Mouse (Mus musculus) E14TG2a.4 (cell line): ENCODE data around the gene Serinc3.

ENCODE experiments used
- H3K27me3 ChIP-seq: 2 replicates; pipeline ENCODE4 v1.6.1; 2014; ENCODE audit warnings: low read length, control low read depth; ENCODE audit not compliant: insufficient read depth
- H3K36me3 ChIP-seq: 2 replicates; pipeline ENCODE4 v1.6.1; 2014; ENCODE audit warnings: low read length, control low read depth; ENCODE audit not compliant: insufficient read depth
- H3K4me1 ChIP-seq: replicated peaks from 2 replicates; pipeline ENCODE4 v1.6.1; 2014; ENCODE audit warnings: low read depth, low read length, control low read depth
- H3K4me3 ChIP-seq: replicated peaks from 2 replicates; pipeline ENCODE4 v1.5.1; 2014; ENCODE audit warnings: mild to moderate bottlenecking, low read length
- H3K9me3 ChIP-seq: 2 replicates; pipeline ENCODE4 v1.6.1; 2014; ENCODE audit warnings: low read length, control low read depth
- CTCF ChIP-seq: conservative IDR thresholded peaks from 2 replicates; pipeline ENCODE4 v1.5.1; 2014; ENCODE audit warnings: low read length
- NANOG ChIP-seq: IDR thresholded peaks from 2 replicates; pipeline ENCODE4 v1.6.1; 2014; ENCODE audit warnings: borderline replicate concordance, low read length, mixed read lengths
- POU5F1 ChIP-seq: IDR thresholded peaks from 2 replicates; pipeline ENCODE4 v1.6.1; 2014; ENCODE audit warnings: low read length, borderline replicate concordance

Serinc3 gene

DNA sequence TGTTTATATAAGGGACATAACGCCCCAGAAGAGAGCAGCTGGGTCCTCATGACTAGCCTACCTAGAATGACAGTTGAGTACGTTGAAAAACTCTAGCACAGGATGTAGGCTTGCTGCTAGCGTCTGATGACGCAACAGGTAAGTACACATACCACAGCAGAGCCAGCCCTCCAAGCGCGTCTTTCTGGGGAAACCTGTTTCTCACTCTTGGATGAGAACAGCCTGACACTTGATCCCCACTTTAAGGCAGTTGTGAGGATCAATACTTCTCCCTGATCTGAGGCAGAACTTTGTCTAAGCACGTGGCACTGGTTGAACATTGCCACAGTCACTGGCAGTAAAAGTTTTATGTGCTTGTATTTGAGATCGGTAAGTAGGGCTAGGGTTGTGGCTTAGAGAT is 24.5 kb downstream of the Serinc3 start:
- no peak overlapping the region for H3K4me3 ChIP-seq
- peaks cover 15% of the 10 kb centered on the region for H3K4me1 ChIP-seq
- no peaks in the 10 kb centered on the region for H3K9me3 ChIP-seq
- H3K36me3 ChIP-seq: peaks cover 64% of the 10 kb centered on the region
- TF ChIP-seq NANOG (no peak), CTCF (no peak), POU5F1 (no peak)
- no peaks in the 10 kb centered on the region for H3K27me3 ChIP-seq

DNA sequence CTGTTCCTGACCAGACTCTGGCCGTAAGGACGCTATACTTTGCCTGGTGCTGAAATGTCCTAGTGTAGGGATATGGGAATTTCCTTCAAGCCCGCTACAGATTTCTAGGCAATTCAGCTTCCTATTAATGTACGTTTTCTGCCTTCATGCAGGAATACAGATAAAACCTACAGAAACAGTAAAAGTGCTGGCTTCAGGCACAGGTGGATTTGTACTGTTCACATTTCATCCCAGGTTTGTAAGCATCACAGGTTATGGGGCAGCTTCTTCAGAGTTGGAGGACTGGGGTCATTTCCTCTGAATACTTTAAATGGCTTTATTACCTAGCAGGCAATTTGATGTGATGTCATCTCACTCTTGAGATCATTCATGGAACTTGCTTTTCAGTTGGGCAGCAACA is 27.1 kb downstream of the Serinc3 start:
- Histone ChIP-seq H3K36me3 (peaks cover 52% of the 10 kb centered on the region), H3K4me3 (no peak overlapping the region), H3K4me1 (peaks cover 17% of the 10 kb centered on the region), H3K9me3 (no peaks in the 10 kb centered on the region), H3K27me3 (no peaks in the 10 kb centered on the region)
- TF ChIP-seq CTCF (no peak), POU5F1 (no peak), NANOG (no peak)

DNA sequence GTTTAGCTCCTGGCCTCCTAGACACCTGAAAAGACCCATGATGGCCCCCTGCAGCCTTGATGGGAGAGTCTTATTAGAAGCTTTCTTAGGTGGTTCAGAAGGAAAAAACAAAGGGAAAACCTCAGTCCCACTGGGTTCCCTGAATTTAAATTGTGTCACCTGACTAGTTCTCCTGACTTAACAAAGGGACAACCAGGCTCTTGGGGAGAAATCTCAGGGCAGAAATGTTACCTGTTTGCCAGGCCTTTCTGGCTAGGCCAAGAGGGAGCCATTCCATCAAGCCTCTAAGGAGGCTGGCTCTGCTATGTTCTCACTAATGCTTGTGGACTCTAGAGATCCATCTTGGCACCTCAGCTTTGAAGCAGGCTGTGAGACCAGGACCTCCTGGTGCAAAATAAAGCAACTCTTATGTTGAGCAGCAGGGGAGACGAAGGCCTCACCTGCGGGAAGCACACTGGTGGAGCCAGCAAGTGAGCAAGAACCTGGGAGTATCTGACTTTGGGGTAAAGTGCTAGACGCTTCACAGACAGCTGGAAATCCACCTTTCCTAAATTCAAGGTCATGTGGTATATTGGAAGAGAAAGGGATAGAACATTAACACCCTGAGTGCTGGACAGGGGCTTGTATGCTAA is 27.6 kb downstream of the Serinc3 start:
- Histone ChIP-seq H3K27me3 (no peaks in the 10 kb centered on the region), H3K4me3 (no peak overlapping the region), H3K9me3 (no peaks in the 10 kb centered on the region), H3K4me1 (peaks cover 17% of the 10 kb centered on the region), H3K36me3 (peaks cover 49% of the 10 kb centered on the region)
- TF ChIP-seq CTCF: no peak
- no peak for TF ChIP-seq POU5F1
- TF ChIP-seq NANOG: no peak

DNA sequence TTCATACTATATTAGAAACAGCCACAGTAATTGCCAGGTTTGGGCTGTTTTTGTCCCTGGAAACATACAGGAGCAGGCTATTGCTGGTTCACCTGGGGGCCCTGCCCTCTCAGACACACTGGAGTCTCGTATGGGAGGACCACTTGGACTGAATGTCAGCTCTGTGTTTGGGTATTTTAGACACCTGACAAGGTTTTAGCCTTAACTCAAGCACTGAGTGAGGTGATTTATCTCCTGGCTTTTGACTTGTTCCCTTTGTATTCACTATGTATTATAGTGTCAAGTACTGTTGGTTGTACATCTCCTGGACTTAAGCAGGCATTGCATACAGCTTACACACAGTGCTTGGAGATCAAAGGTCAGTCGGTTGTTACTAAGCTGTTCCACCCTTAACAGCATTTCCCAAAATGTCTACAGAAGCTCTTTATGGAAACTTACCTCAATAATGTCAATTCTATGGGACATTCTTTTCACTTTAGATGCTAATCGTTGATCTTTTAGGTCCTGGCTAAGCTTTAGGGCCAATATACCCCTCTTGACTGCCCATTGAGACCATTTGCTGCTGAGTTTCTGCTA is 28.2 kb downstream of the Serinc3 start:
- no peaks in the 10 kb centered on the region for H3K27me3 ChIP-seq
- peaks cover 18% of the 10 kb centered on the region for H3K4me1 ChIP-seq
- TF ChIP-seq CTCF (no peak), POU5F1 (no peak), NANOG (no peak)
- no peak overlapping the region for H3K4me3 ChIP-seq
- no peaks in the 10 kb centered on the region for H3K9me3 ChIP-seq
- peaks cover 48% of the 10 kb centered on the region for H3K36me3 ChIP-seq

DNA sequence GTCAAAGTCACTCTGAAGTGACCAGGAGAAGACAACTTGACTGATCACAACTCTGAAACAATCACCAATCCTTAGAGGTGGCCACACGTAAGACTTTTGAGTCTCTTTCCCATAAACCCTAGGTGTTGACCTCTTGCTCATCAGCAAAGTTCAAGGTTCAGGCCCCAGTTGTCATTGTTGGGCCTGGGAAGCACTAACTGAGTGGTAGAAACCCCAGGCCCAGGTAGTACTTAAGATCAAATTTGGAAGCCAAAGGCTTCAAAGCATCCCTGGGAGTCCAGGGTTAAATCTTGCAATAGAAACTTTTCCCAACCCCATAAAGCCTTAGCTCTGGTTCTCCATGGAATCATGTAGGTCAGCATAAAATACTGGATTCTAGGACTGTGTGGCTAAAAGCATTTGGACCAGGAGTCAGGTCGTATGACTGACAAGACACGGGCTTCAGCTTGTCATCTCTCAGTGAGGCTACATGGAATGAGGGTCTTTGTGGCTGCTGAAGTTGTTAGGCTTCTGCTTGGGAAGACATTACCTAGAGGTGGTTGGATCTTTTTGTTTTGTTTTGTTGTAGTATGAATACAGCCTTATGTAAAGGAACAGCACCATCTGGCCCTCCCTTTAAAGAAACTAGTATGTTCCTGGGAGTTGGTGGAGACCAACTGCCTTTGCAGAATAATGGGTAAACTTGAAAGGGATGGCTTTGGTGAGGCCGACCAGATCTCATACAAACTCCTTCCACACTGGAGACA is 28.9 kb downstream of the Serinc3 start:
- H3K27me3 ChIP-seq: no peaks in the 10 kb centered on the region
- H3K4me1 ChIP-seq: peaks cover 25% of the 10 kb centered on the region
- no peaks in the 10 kb centered on the region for H3K9me3 ChIP-seq
- no peak overlapping the region for H3K4me3 ChIP-seq
- peaks cover 43% of the 10 kb centered on the region for H3K36me3 ChIP-seq
- TF ChIP-seq POU5F1 (no peak), NANOG (no peak), CTCF (no peak)

DNA sequence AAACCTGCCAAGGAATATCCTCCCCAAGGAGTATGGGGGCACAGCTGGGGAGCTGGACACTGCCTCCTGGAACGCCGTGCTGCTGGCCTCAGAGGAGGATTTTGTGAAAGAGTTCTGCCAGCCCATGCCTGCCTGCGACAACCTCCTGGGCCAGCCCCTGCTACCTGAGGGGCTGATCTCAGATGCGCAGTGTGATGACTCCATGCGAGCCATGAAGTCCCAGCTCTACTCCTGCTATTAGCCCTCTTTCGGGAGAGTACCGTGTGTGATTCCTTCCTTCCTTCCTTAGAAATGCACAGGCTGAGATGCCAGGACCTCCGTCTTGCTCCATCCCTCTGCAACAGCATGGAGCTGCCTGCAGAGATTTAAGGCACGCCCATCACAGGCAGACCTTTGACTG is 29.5 kb downstream of the Serinc3 start:
- Histone ChIP-seq H3K4me1 (peaks cover 31% of the 10 kb centered on the region), H3K36me3 (peaks cover 37% of the 10 kb centered on the region), H3K27me3 (no peaks in the 10 kb centered on the region), H3K4me3 (no peak overlapping the region), H3K9me3 (no peaks in the 10 kb centered on the region)
- TF ChIP-seq CTCF (no peak), POU5F1 (no peak), NANOG (no peak)

DNA sequence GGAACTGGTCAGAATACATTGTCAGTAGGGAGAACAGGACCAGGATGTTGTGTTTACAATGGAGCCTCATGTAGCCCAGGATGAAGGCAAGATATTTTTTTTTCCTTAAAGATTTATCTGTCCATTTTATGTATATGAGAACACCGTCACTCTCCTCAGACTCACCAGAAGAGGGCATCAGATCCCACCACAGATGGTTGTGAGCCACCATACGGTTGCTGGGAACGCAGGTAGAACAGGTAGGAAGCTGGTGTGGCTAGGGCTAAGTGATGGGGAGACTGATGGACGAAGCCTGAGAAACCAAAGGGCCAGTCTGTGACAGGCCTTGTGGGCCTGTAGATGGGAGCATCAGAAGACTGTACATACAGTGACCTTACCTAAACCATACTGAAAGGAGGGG is 30.9 kb downstream of the Serinc3 start:
- TF ChIP-seq NANOG (no peak), CTCF (no peak), POU5F1 (no peak)
- H3K36me3 ChIP-seq: peaks cover 24% of the 10 kb centered on the region
- no peaks in the 10 kb centered on the region for H3K9me3 ChIP-seq
- peaks cover 31% of the 10 kb centered on the region for H3K4me1 ChIP-seq
- no peaks in the 10 kb centered on the region for H3K27me3 ChIP-seq
- no peak overlapping the region for H3K4me3 ChIP-seq

DNA sequence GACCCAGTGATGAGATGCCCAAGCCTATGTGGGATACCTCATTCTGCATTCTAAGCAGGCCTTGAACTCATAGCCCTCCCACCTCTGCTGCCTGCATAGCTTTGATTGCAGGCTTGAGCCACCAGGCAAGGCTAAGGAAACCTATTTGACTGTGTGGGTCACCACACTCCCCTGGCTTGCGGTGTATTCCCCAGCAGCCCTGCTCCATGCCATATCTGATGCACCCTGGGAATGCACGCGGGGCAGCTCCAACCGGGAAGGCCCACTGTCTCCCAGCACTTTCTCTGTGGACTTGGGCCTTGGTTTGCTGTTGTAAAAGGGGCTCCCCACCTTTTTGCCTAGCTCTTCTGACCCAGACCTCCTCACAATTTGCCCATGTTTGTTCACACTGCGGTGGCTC is 31.7 kb downstream of the Serinc3 start:
- peaks cover 31% of the 10 kb centered on the region for H3K4me1 ChIP-seq
- H3K4me3 ChIP-seq: no peak overlapping the region
- H3K36me3 ChIP-seq: peaks cover 16% of the 10 kb centered on the region
- H3K27me3 ChIP-seq: no peaks in the 10 kb centered on the region
- TF ChIP-seq POU5F1: no peak
- TF ChIP-seq CTCF: no peak
- TF ChIP-seq NANOG: no peak
- H3K9me3 ChIP-seq: no peaks in the 10 kb centered on the region
